Mouse (Mus musculus) right cerebral cortex, postnatal 14 days (tissue): ENCODE measurements around the gene Gkap1.

Source experiments
- DNase-seq: peaks from one replicate; pipeline ENCODE4 v3.0.0; 2022

The Gkap1 gene

DNA sequence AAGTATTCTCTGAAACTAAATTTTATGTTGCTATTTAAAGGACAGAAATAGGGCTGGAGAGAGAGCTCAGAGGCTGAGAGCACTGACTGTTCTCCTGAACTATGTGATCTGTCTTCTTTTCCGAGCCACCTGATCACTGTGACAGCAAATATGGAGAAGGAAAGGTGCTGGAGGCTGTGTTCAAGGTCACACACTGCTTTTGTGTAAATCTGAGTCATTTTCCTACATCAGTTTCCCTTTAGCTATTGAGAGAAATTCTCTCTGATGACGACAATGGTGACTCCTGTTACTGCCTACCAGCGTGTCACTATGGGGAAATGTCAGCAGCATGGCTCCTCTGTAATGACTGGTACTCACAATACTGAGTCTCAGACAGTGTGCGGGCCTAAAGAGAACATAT is 13.8 kb downstream of the Gkap1 start:
- DNase-seq, result no peak

DNA sequence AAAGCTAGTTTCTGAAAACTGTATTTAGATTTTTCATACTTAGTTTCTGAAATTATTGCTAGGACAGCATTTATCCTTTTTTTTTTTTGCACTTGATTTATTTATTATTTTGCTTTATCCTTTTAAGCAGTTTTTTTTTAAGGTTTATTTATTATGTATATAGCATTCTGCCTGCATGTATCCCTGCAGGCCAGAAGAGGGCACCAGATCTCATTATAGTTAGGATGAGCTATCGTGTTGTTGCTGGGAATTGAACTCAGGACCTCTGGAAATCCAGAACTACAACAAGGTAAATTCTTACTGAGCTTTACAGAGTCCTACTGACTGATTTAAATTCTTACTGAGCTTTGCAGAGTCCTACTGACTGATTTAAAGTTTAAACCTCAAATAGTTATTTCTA is 22.2 kb downstream of the Gkap1 start:
- no peak for DNase-seq

DNA sequence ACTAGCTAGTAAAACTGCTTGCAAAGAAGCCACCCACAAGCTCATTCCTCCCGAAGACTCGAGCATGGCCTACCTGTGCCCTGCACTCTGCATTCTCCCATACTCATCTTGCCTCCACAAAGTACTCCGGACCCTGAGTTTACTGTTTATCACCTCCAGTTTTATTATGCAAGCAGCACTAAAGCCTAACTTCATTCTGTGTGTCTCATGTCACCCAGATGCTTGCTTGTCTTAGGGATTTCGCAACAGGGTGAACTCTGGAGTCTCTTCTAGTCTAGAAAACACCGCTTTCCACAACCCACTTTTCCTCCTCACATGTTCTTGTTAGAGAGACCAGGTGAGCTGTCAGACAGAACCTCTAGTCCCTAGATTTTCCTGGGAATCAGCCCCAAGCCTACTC is 26.5 kb downstream of the Gkap1 start:
- DNase-seq, result no peak

DNA sequence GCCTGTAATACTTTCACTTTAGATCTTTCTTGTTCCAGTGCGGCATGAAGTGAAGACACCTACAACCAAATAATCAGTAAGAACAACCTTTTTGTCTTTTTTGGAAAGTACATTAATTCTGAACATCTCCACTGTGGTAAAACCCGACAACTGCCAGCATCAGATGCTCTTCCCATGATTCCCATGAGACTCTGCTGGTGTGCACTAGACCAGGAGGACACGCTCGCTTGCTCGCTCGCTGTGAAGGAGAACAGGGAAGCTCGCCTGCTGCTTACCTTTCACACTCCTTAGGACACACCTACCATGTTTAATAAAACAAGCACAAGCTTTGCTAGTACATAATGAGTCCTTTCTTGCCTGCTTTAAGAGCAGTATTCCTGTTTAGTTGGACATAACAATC is 39.0 kb downstream of the Gkap1 start:
- DNase-seq, result no peak

DNA sequence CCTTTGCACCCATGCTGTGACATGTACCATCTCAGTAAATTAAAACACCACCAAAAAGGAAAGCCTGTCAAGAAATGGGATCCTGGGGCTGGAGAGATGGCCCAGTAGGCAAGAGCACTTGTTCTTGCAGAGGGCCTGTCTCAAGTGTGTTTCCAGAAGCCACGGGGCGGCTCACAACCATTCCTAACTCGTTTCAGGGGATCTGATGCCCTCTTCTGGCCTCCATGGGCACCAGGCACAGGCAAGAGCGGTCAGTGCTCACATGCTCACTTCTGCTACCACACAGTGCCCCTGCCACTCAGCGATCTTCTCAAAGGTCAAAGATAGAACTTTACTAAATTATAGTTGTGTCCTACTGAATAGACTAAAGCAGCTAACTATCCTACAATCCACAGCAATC is 42.9 kb downstream of the Gkap1 start:
- peak; percentile 29 for DNase-seq

DNA sequence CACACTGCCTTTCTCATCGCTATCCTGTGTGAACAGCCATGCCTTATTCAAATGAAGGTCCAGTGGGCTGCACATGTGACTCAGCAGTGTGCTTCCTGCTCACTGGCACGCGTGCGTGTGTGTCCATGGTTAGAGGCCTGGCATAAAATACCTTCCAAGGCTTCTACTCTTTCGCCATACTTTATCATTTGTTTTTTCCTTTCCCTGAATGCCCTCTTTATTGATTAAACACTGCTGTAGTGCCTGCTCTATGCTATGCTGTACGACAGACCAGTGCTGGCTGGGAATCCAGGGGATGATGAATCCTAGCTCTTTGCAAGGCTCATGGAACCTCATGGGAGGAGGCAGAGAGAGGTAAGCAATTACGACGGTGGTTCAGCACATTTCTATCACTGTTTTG is 43.4 kb downstream of the Gkap1 start:
- DNase-seq, result no peak

DNA sequence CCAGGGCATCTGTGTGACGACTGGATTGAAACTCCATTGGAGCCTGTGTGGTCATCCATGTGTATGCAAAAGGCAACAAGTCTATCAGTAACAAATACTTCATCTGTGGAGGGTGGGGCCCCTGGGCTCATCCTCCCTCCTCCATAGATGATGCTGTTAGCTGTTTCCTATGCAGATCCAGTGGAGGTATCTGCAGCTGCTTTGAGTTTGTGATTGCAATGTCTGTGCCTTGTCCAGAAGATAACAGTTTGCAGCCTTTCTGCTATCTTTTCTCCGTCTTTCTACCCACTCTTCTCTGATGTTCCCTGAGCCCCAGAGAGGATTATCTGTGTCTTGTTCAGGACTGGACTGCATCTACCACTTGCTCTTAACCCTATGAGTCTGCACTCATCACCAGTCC is 46.9 kb downstream of the Gkap1 start:
- no peak for DNase-seq

DNA sequence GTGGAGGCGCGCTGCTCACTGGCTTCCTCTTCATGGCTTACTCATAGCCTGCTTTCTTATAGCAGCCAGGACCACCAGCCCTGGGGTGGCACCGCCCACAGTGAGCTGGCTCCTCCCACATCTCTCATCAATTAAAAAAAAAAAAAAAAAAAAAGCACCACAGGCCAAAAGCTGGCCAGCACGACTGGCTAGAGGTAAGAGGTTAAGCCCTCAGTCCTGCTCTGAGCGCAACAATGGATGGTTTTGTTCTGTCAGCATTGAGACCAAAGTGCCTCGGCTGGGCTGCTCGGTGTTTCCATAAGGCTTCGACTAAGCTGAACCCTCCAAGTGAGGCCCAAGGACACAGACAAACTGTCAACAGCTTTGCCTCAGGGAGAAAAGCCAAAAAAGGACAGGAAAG is 49.8 kb downstream of the Gkap1 start:
- no peak for DNase-seq

DNA sequence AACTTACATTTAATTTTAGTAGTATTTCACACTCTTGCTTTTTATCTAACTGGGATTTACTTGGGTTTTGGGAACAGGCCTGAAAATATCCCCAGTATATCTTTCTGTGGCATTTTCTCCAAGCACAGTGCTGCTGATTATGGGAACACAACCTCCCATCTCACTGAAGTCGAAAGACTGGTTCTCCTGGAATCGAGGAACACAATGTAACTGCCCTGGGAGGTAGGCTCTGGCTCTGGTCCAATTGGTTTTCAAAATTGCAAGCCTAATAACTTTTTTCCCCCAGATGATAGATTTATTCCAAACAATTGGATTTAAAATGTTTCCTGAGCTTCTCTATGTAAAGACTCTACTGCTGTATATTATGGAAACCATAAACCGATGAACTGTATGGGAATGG is 55.3 kb downstream of the Gkap1 start:
- no peak for DNase-seq

DNA sequence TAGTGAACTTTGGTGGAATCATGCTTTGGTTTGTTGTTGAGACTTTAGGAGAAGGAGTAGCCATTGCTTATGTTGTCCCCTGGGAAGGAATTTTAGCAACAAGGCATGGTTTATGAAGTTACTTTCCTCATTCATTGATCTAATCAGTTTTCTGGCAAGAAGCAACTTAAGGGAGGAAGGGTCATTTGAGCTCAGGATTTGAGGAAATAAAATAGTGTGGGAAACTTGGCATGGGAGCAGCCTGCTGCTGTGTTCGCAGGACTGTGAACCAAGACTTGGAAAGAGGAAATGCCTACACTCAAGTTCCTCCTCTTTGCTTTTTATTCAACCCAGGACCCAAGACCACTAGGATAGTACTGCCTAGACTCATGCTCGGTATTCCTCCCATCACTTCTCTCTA is 58.0 kb downstream of the Gkap1 start:
- no peak for DNase-seq

DNA sequence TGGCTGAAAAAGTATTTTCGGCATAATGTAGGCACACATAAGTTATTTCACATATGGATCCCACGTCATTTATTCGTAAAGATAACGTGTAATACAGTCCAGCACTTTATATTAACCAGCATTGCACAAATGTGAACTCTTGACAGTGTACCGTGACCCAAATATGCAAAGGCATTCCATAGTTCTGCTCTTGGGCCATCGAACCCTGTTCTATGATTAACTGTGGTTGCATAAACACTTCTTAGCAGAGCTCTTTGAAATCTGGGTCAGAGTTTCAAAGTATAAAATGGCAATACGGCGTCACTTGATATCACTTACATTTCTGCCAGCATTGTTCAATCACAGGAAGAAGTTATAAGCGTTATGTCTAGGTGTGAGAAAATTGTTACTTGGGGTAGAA is 59.1 kb downstream of the Gkap1 start:
- no peak for DNase-seq

DNA sequence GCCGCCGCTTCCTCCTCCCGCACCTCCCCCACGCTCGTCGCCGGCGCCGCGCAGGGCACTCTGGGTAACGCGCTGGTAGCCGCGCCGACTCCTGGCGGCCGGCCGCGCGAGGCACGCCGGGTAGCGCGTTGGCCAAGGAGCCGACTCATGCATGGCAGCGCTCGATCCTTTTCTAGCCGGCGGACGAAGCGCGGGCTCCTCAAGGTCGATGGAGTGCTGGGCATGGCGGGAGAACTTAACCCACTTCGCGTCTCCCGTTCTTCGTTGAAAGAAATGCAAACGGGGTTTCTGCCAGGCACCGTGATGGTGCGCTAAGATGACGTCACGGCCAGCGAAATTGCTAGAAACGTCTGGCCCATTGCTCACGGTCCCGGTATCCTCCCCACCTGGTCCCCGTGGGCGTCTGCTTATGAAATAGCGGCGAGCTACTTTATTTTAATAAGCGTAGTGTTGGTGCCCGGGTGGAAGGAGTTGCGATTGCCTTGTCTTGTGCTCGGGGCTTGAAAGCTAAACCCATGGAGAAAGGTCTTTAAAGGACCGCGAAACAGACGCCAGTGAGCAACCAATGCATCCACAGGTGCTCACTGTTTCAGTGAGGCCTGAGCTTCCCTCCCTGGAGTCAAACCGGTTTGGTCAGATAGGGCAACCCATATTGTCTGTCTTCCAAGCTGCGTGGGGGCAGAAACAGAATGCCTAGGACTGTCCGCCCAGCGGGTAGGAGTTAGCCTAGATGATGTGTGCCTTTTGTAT is 59.7 kb downstream of the Gkap1 start, which contains the start of gene Ubqln1:
Gene Ubqln1 (minus strand): TSS at position 62 of the 750 bp plus-strand sequence.
- DNase-seq, result peak; percentile 87

DNA sequence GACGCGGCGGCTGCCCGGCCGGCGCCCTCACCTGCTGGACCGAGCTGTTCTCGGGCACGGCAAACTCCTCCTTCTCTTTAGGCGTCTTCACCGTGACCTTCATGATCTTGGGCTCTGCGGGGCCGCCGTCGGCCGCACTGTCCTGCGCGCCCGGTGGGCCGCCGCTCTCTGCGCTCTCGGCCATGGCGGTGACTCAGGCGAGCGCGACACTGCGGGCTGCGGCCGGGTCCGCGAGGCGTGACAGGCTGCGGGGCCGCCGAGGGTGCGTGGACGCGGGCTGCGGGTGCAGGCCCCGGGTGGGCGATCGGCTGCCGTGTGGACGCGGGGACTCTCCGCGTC is 60.3 kb downstream of the Gkap1 start:
- no peak for DNase-seq

DNA sequence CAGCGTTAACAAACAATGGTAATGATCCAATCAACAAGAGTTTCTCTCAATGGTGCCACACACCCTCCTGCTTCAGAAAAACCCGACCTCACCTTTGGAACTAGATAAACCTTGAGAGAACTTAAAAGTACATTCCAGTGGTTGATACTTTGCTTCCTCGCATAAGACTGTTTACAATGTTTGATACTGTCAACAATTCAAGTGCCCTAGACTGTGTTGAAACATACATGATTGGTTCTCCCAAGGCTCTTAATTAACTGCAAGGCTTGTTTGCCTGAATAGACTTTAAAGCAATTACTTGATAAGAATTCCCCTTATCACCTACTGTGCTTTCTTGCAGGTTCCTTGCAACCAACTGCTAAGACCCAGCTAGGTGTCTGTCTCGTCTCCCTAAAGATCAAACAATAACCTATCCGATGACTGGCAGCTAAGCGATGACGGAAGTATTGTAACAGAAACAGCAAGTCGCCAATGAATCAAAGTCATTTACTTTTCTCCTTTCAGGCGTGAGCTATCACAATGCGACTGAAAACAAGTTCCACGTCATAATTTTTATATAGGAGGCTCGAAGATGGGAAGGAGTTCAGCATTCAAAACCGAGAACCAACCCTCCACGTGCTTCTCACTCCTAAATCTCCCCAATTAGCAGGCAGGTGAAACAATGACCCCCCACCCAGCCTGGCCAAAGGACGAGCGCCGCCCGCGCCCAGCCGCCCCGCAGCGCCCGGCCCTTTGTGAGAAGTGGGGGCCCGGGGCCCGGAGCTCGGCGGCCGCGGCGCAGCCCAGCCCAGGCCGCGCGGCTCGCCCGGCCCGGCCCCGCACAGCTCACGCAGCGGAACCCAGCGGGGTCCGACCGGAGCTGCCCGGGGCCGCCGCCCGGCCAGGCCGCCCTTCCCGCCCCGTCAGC is 60.9 kb downstream of the Gkap1 start:
- DNase-seq, result no peak

DNA sequence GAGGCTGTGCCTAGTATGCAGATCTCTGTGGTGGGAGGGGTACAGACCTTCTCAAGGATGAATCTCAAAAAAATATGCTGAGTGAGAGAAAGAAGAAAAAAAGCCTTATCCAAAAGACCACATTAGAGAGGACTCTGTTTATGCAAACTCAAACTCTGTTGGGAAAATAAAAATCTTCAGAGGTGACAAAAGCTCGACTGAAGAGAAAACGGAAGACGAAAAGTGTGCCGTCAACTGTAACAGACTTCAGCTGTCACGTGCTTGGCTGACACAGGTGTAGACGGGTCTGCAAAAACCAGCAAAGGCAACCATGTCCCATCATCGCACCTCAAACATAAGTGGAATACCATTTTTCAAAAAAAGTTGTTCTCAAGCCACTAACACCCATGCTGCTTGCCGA is 61.7 kb downstream of the Gkap1 start:
- no peak for DNase-seq

DNA sequence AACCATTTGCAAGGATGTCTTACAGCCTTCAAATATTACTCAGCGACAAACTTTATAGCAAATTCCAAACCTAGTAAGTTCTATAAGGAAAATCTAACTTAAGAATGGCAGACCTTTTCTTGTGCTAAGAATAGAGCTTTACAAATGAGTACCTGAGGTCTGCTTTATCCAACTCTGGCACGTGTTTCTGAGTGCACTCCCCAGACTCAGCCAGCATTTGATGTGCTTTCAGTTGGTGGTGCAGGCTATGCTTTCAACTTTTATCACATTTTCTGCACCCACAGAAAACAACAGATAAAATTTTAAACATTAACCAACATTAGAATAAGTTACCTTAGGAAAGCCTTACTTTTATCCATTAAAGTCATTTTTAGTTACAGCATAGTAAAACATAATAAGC is 63.0 kb downstream of the Gkap1 start:
- no peak for DNase-seq

DNA sequence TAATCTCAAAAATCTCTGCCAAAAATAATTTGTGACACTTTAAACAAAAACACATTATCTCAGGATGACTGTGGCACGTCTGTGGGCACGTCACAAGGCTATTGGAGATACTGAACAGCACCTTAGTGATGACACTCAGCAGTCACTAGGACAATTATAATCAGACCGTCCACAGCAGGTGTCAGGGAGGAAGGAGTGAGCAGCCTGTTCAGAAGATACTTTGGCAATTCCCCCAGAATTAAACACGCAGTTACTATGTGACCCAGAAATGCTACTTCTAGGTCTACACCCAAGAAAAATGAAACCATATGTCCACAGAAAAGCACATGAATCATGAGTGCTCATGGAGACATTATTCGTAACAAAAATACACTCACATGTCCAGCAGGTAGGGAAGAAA is 65.1 kb downstream of the Gkap1 start:
- DNase-seq, result no peak

DNA sequence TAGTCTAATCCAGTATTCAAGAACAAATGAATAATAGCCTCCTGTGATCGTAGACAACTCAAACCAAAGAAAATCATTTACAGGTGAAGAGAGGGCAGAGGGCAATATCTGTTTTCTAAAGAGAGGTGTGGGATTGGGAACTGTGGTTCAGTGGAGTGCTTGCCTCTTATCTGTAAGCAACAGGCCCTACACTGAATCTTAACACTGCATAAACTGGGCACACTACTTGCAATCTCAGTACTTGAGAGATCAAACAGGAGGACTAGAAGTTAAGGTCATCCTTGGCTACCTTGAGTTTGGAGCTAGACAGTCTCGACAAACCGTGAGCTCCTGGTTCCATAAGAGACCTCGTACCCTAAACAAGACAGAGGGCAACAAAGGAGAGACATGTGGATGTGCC is 69.4 kb downstream of the Gkap1 start:
- no peak for DNase-seq

DNA sequence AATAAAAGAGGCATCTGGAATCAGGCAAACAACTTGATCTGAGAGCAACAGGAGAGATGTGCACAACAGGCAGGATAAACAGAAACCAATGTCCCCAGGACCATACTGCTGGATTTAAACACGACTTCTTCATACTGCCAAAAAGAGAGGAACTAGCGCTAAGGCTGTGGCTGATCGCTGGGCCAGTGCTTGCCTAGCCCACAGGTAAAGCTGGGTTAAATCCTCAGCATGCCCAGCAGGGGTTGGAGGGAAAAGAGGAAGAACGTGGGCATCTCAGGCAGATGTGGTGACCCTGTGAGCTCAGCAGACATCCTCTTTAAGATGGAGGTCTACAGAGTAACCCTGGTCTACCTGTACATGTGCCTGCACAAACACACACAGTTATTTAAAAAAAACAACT is 70.5 kb downstream of the Gkap1 start:
- DNase-seq, result no peak

DNA sequence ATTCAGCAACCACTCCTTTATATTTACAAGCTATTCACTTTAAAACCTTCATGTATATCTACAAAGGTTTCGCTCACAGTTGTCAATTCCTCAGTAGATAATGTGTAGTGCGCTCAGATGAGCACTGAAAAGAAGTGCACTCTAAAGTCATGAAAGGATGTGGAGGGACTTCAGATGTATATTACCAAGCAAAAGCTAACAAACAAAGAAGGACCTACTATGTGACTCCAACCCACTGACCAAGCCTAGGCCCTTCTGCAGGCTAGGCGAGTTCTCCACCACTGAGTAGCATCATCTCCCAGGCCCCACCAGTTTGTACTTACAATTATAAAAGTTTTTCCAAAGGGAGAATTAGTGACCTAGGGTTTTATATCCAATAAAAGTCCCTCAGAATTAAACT is 71.3 kb downstream of the Gkap1 start:
- no peak for DNase-seq

DNA sequence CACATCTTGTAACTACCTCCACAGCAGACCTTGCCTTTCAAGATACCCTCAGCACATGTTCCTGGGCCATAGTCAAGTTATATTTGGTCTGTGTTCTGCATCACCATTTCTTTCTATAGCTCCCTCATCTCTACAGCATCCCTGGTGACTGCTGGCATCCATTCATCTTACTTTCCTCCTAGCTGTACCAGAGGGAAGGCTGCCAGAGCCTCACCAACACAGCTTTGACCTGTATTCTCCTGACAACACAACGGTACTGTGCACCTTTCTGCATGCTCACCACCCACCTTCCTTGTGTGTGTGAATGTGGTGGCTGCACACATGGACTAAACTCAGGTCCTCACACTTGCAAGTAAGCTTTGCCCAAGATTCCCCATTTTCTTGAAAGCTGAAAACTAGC is 72.6 kb downstream of the Gkap1 start:
- DNase-seq, result no peak

DNA sequence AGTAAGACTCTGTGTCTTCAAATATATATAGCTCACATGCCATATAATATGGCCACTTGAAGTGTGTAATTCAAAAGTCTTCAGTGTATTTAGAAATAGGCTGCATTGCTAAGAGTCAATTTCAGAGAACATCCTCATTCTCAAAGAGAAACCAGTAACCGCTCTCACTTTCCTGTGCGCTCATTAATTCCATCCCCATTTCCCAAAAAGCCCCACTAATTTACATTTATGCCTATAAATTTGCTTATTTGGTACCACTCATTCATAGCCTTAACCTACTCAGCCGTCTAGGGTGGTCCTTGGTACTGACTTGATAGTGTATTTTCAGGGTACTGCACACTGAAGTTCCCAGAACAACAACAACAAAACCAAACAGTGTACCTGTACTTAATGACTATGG is 73.6 kb downstream of the Gkap1 start:
- no peak for DNase-seq

DNA sequence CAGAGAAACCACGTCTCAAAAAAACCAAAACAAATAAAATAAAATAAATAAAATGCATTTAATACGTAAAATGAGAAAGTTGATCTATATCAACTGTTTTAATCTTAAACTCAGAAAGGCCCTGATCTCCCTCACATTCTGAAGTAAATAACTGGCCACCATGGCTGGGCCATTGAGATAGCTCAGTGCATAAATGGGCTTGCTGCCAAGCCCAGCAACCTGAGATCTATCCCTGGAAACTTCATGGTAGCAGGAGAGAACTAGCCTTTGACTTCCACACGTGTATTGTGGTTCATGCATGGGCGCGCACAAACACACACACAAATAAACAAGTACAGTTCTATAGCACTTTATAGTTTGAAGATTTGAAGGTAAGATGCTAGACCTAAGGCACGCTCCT is 74.2 kb downstream of the Gkap1 start:
- DNase-seq, result no peak

DNA sequence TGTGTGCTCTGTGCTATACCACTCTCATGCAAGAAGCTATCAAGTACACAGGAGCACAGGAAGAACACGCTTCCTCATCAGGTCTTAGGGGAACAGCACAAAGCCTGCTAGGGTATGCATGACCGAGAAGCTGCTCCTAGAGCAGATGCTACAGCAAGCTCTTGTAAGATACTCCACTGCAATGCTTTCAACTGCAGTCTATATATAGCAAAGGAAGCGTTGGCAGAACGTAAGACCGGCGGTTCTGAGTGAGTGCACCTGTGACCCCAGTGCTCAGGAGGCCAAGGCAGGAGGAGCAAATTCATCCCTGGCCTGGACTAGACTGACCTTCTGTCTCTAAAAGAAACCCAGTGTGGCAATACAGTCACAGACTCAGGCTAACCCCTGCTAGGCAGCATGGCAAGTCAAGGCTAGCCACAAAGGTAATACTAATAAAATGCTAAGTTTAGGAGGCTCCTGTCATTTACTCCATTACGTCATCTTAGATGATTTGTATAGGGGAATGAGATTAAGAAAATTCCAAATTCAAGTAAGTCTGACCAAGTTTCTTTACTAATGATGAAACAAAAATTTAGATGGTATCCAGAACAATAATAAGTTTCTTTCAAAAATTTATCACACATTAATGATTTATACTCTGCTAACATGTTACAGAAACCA is 77.4 kb downstream of the Gkap1 start:
- no peak for DNase-seq
